In genomic region chr5:132088585-132088984, GRCm38 (mm10) we compare ENCODE assay signal across 18 mouse cellular contexts.
A peak's percentile ranks its signal among the peaks of the same experiment; 100 is the strongest.
DNase-seq lines count a peak whose midpoint lies in the region; ATAC-seq and TF ChIP-seq lines count a peak whose summit lies in the region.
"Had no signal": no experiment of that assay in that cellular context is flagged by ENCODE, and none has a peak within 500 bp of the region (broad histone marks: within the 10 kb centered on the region; RNA-seq: fewer than 3 reads in every experiment).

No protein-coding gene starts in this region.

- no peak overlapping the region for H3K27ac ChIP-seq in hindbrain, postnatal 0 days
- H3K27ac ChIP-seq in hindbrain, embryonic 14.5 days = no peak overlapping the region
- H3K27ac ChIP-seq in lung, postnatal 0 days (ENCODE audit: low read length) = no peak overlapping the region
- H3K27ac ChIP-seq in stomach, postnatal 0 days (replicated peaks) = no peak overlapping the region
- H3K27ac ChIP-seq: limb, embryonic 12.5 days; liver, embryonic 13.5 days; neural tube, embryonic 13.5 days had no signal

- TF ChIP-seq EP300 in lung, postnatal 0 days (IDR thresholded peaks at IDR 0.05) = no peak
- no peak for TF ChIP-seq EP300 in stomach, postnatal 0 days (optimal IDR thresholded peaks at IDR 0.05)

- ATAC-seq in hindbrain, postnatal 0 days = no peak
- no peak for ATAC-seq in hindbrain, embryonic 14.5 days (ENCODE audit: low FRiP score)
- ATAC-seq in lung, postnatal 0 days = no peak
- ATAC-seq in stomach, postnatal 0 days (ENCODE audit: low FRiP score, low TSS enrichment) = no peak
- ATAC-seq in erythroid progenitor cell, adult 5-6 weeks (replicated peaks; ENCODE audit: low FRiP score, poor library complexity, severe bottlenecking) = no peak
- ATAC-seq: forebrain, embryonic 16.5 days; hindbrain, embryonic 16.5 days had no signal

- no peak overlapping the region for H3K9ac ChIP-seq in hindbrain, postnatal 0 days (replicated peaks; ENCODE audit: low read length)
- H3K9ac ChIP-seq in hindbrain, embryonic 14.5 days = no peak overlapping the region
- H3K9ac ChIP-seq in lung, postnatal 0 days (replicated peaks; ENCODE audit: low read depth) = no peak overlapping the region
- H3K9ac ChIP-seq in stomach, postnatal 0 days (ENCODE audit: low read length) = no peak overlapping the region
- H3K9ac ChIP-seq: limb, embryonic 12.5 days; liver, embryonic 13.5 days; neural tube, embryonic 13.5 days had no signal

- peak; percentile 59 for TF ChIP-seq CTCF in hindbrain, postnatal 0 days (IDR thresholded peaks at IDR 0.05; ENCODE audit: low read depth)
- peak; percentile 42 for TF ChIP-seq CTCF in lung, postnatal 0 days (IDR thresholded peaks at IDR 0.05)
- TF ChIP-seq CTCF in stomach, postnatal 0 days (IDR thresholded peaks at IDR 0.05; ENCODE audit: low read depth) = peak; percentile 50

- H3K9me3 ChIP-seq in hindbrain, postnatal 0 days (ENCODE audit: low read length) = no peaks in the 10 kb centered on the region
- no peaks in the 10 kb centered on the region for H3K9me3 ChIP-seq in hindbrain, embryonic 14.5 days (ENCODE audit: control insufficient read depth, low read length)
- no peaks in the 10 kb centered on the region for H3K9me3 ChIP-seq in lung, postnatal 0 days (ENCODE audit: low read length)
- no peaks in the 10 kb centered on the region for H3K9me3 ChIP-seq in stomach, postnatal 0 days (ENCODE audit: control insufficient read depth, low read length)
- H3K9me3 ChIP-seq: liver, embryonic 13.5 days; neural tube, embryonic 13.5 days had no signal

- no peaks in the 10 kb centered on the region for H3K4me1 ChIP-seq in hindbrain, postnatal 0 days (ENCODE audit: insufficient read depth, low read length)
- peaks cover 21% of the 10 kb centered on the region; the same call in 1 of the 2 replicates for H3K4me1 ChIP-seq in hindbrain, embryonic 14.5 days (replicated peaks; ENCODE audit: control insufficient read depth, insufficient read depth, low read length)
- H3K4me1 ChIP-seq in lung, postnatal 0 days (ENCODE audit: insufficient read depth, low read depth, low read length) = no peaks in the 10 kb centered on the region
- H3K4me1 ChIP-seq in stomach, postnatal 0 days (replicated peaks; ENCODE audit: control insufficient read depth, insufficient read depth) = no peaks in the 10 kb centered on the region; the same call in 1 of the 2 replicates
- H3K4me1 ChIP-seq: liver, embryonic 13.5 days had no signal

- H3K27me3 ChIP-seq in hindbrain, postnatal 0 days (ENCODE audit: insufficient read depth, low read length) = no peaks in the 10 kb centered on the region
- no peaks in the 10 kb centered on the region for H3K27me3 ChIP-seq in hindbrain, embryonic 14.5 days (ENCODE audit: control insufficient read depth, insufficient read depth, low read length)
- H3K27me3 ChIP-seq in lung, postnatal 0 days (replicated peaks; ENCODE audit: insufficient read depth, low read length) = no peaks in the 10 kb centered on the region
- no peaks in the 10 kb centered on the region for H3K27me3 ChIP-seq in stomach, postnatal 0 days (ENCODE audit: control insufficient read depth, insufficient read depth, low read length)
- H3K27me3 ChIP-seq: limb, embryonic 12.5 days; liver, embryonic 13.5 days; neural tube, embryonic 13.5 days had no signal

- no peak overlapping the region for H3K4me2 ChIP-seq in hindbrain, postnatal 0 days (ENCODE audit: low read depth, low read length)
- H3K4me2 ChIP-seq in hindbrain, embryonic 14.5 days (replicated peaks) = no peak overlapping the region
- no peak overlapping the region for H3K4me2 ChIP-seq in lung, postnatal 0 days (replicated peaks; ENCODE audit: low read depth, low read length)
- no peak overlapping the region for H3K4me2 ChIP-seq in stomach, postnatal 0 days (replicated peaks; ENCODE audit: low read depth)
- H3K4me2 ChIP-seq: limb, embryonic 12.5 days; liver, embryonic 13.5 days; neural tube, embryonic 13.5 days had no signal

- WGBS in hindbrain, postnatal 0 days = 72% methylated on average over 3 of the region's 3 CpGs
- WGBS in hindbrain, embryonic 14.5 days = 71% methylated on average over 3 of the region's 3 CpGs
- WGBS in lung, postnatal 0 days = 81% methylated on average over 3 of the region's 3 CpGs
- 84% methylated on average over 3 of the region's 3 CpGs for WGBS in stomach, postnatal 0 days

- H3K4me3 ChIP-seq in hindbrain, postnatal 0 days (ENCODE audit: low read length) = no peak overlapping the region
- no peak overlapping the region for H3K4me3 ChIP-seq in hindbrain, embryonic 14.5 days (replicated peaks; ENCODE audit: low read length)
- no peak overlapping the region for H3K4me3 ChIP-seq in lung, postnatal 0 days (ENCODE audit: low read depth, low read length)
- H3K4me3 ChIP-seq in stomach, postnatal 0 days (ENCODE audit: low read depth, low read length) = no peak overlapping the region
- H3K4me3 ChIP-seq: limb, embryonic 12.5 days; liver, embryonic 13.5 days; neural tube, embryonic 13.5 days had no signal

- no peaks in the 10 kb centered on the region for H3K36me3 ChIP-seq in hindbrain, postnatal 0 days (ENCODE audit: insufficient read depth, low read length)
- no peaks in the 10 kb centered on the region for H3K36me3 ChIP-seq in hindbrain, embryonic 14.5 days (replicated peaks; ENCODE audit: control insufficient read depth, insufficient read depth)
- H3K36me3 ChIP-seq in lung, postnatal 0 days (ENCODE audit: insufficient read depth, low read length) = no peaks in the 10 kb centered on the region
- H3K36me3 ChIP-seq in stomach, postnatal 0 days (ENCODE audit: control insufficient read depth, insufficient read depth, low read length) = no peaks in the 10 kb centered on the region
- H3K36me3 ChIP-seq: limb, embryonic 12.5 days; liver, embryonic 13.5 days; neural tube, embryonic 13.5 days had no signal

- DNase-seq in hindbrain, postnatal 0 days (ENCODE audit: low spot score) = peak; percentile 55
- no peak for DNase-seq in hindbrain, embryonic 14.5 days (ENCODE audit: low spot score)
- no peak for DNase-seq in lung, postnatal 0 days (ENCODE audit: low spot score)
- no peak for DNase-seq in lung, postnatal 10 days
- DNase-seq in c-Kit-positive CD71-positive TER-119-negative erythroid progenitor cells, embryonic 14.5 days (ENCODE audit: low read depth) = peak; percentile 1
- no peak for DNase-seq in stomach, postnatal 0 days (ENCODE audit: low spot score)
- DNase-seq: adrenal gland, adult 2 months; cerebellum, adult 9-10 months; heart, postnatal 4 days; kidney, adult 18-20 months; kidney, postnatal 10 days; liver, embryonic 13.5 days; spleen, adult 18-20 months had no signal

Comparison
In these comparisons a context has a peak if more than half of its experiments do, and no peak if none do; other contexts are left out.
1. DNase-seq: peak in hindbrain, postnatal 0 days (single experiment) and c-Kit-positive CD71-positive TER-119-negative erythroid progenitor cells, embryonic 14.5 days (single experiment); none in hindbrain, embryonic 14.5 days (single experiment), lung, postnatal 0 days (single experiment), lung, postnatal 10 days (single experiment) and stomach, postnatal 0 days (single experiment).
2. Peak in every context shown above with its lines, with median percentiles within 50 percentile points of each other: CTCF ChIP-seq.